Mouse (Mus musculus) embryonic facial prominence, embryonic 10.5 days (tissue): ENCODE results near the gene Impad1. TPM values are rescaled to one million over a fixed set of nuclear protein-coding genes. Genes with fewer than 3 reads are reported as not detected.

Experiments
- DNase-seq: peaks from one replicate; pipeline ENCODE4 v3.0.0-alpha.2; 2017; ENCODE audit warnings: low spot score
- H3K27ac ChIP-seq: fragments of 300-500 bp; sonication (generic); replicated peaks from 2 replicates; pipeline ENCODE4 v1.5.1; 2016; ENCODE audit warnings: mild to moderate bottlenecking
- H3K27me3 ChIP-seq: fragments of 300-500 bp; sonication (generic); replicated peaks from 2 replicates; pipeline ENCODE4 v1.6.1; 2016; ENCODE audit warnings: low read depth, mild to moderate bottlenecking; ENCODE audit not compliant: poor library complexity, severe bottlenecking
- H3K36me3 ChIP-seq: fragments of 300-500 bp; sonication (generic); replicated peaks from 2 replicates; pipeline ENCODE4 v1.6.1; 2016; ENCODE audit warnings: mild to moderate bottlenecking, moderate library complexity
- H3K4me1 ChIP-seq: fragments of 300-500 bp; sonication (generic); 2 replicates; pipeline ENCODE4 v1.6.1; 2016
- H3K4me3 ChIP-seq: fragments of 300-500 bp; sonication (generic); 2 replicates; pipeline ENCODE4 v1.5.1; 2016; ENCODE audit warnings: mild to moderate bottlenecking, moderate library complexity
- H3K9me3 ChIP-seq: fragments of 300-500 bp; sonication (generic); 2 replicates; pipeline ENCODE4 v1.6.1; 2016; ENCODE audit warnings: mild to moderate bottlenecking
- WGBS: fragments of 180-500 bp; shearing (Covaris S2); methylation state at CpG from one replicate; pipeline ENCODE4 v1.1.7; 2016; 5-methylcytosine and 5-hydroxymethylcytosine counted together
- polyA plus RNA-seq: library from polyadenylated mRNA; unstranded; fragments of >200 nt; fragmentation: Nextera tagmentation; extraction: Ambion mirVana; gene quantifications from 2 replicates; pipeline ENCODE4 v1.2.1, GENCODE M21; 2016

Gene Impad1
- polyA plus RNA-seq, 1 experiment from 2014 or later, result 34.5 TPM

- Histone ChIP-seq H3K4me1 (no peaks in the 10 kb centered on the region), H3K36me3 (peaks cover 70% of the 10 kb centered on the region)
- WGBS, result 79% methylated on average over 2 of the region's 2 CpGs
These were observed 21.5 kb downstream of the Impad1 start for GRCm38 (mm10) chr4:4771523-4772114.

GRCm38 (mm10) chr4:4765806-4766205 lies 27.3 kb downstream of the Impad1 start:
- H3K4me3 ChIP-seq, result no peak overlapping the region
- H3K9me3 ChIP-seq, result no peaks in the 10 kb centered on the region
- H3K27ac ChIP-seq, result no peak overlapping the region
- H3K36me3 ChIP-seq, result peaks cover 55% of the 10 kb centered on the region
- 92% methylated on average over 5 of the region's 5 CpGs for WGBS
- H3K27me3 ChIP-seq, result no peaks in the 10 kb centered on the region
- H3K4me1 ChIP-seq, result no peaks in the 10 kb centered on the region
- DNase-seq, result no peak

More at GRCm38 (mm10) chr4:4771523-4772114, 21.5 kb downstream of the Impad1 start:
- no peak for DNase-seq
- Histone ChIP-seq H3K27me3 (no peaks in the 10 kb centered on the region), H3K4me3 (no peak overlapping the region), H3K27ac (no peak overlapping the region), H3K9me3 (no peaks in the 10 kb centered on the region)

DNA sequence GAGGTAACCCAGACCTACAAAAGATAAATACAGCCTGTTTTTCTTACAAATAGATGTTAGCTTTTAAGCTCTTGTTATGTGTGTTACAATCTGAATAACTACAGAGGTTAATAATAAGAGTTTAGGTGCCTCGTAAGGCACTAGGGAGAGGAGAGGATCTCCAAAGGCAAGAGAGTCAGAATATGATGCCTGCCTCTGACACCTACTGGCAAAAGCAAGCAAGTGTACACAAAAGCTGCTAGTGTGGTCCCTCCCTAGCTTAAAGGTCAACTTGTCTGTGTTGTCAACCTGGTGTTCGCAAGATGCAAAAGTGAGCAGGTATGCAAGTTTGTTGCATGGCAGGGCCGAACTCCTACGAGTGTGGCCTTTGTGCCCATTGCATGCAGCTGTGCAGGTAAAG lies 34.8 kb downstream of the Impad1 start:
- 91% methylated on average over 4 of the region's 4 CpGs for WGBS
- H3K36me3 ChIP-seq, result peaks cover 3% of the 10 kb centered on the region; the same call in 1 of the 2 replicates
- no peak overlapping the region for H3K4me3 ChIP-seq
- no peaks in the 10 kb centered on the region for H3K9me3 ChIP-seq
- H3K4me1 ChIP-seq, result no peaks in the 10 kb centered on the region
- H3K27ac ChIP-seq, result no peak overlapping the region
- H3K27me3 ChIP-seq, result no peaks in the 10 kb centered on the region
- DNase-seq, result no peak

GRCm38 (mm10) chr4:4729427-4729826 lies 63.7 kb downstream of the Impad1 start:
- Histone ChIP-seq H3K27ac (no peak overlapping the region), H3K27me3 (no peaks in the 10 kb centered on the region), H3K36me3 (no peaks in the 10 kb centered on the region), H3K4me1 (no peaks in the 10 kb centered on the region), H3K9me3 (no peaks in the 10 kb centered on the region), H3K4me3 (no peak overlapping the region)
- no peak for DNase-seq
- 59% methylated on average over 3 of the region's 3 CpGs for WGBS

DNA sequence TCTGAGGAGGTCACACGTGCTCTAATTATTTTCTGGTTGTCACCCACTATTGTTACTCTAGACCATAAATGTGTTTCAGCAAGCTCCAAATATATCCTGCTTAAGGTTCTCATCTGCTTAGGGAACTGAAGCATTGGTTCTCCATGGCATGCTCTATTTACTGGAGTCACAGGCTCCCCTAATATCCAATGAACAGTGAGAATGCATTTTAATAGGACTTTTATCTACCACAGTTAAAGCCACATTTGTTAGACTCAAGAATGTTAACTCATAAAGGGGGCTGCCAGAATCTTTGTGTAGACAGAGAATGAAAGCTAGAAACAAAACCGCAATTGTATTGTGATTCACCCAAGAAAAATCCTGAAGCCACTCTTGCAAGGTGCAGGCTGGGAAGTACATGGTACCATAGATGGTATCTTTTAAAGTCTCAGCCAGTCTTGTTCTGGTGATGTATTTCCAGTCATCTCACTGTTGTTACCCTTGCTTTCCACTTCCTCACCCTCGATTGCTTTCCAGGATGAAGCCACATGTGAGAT lies 66.8 kb downstream of the Impad1 start:
- WGBS, result 85% methylated on average over 3 of the region's 3 CpGs
- H3K36me3 ChIP-seq, result no peaks in the 10 kb centered on the region
- H3K9me3 ChIP-seq, result no peaks in the 10 kb centered on the region
- no peak overlapping the region for H3K27ac ChIP-seq
- no peak overlapping the region for H3K4me3 ChIP-seq
- H3K27me3 ChIP-seq, result no peaks in the 10 kb centered on the region
- DNase-seq, result no peak
- H3K4me1 ChIP-seq, result no peaks in the 10 kb centered on the region

- no peaks in the 10 kb centered on the region for H3K36me3 ChIP-seq
- H3K27me3 ChIP-seq, result no peaks in the 10 kb centered on the region
- peak; percentile 14 for DNase-seq
- H3K4me1 ChIP-seq, result no peaks in the 10 kb centered on the region
- no peak overlapping the region for H3K27ac ChIP-seq
- 58% methylated on average over 8 of the region's 8 CpGs for WGBS
- H3K4me3 ChIP-seq, result no peak overlapping the region
- H3K9me3 ChIP-seq, result no peaks in the 10 kb centered on the region
These were observed 69.3 kb downstream of the Impad1 start for GRCm38 (mm10) chr4:4723821-4724220.

DNA sequence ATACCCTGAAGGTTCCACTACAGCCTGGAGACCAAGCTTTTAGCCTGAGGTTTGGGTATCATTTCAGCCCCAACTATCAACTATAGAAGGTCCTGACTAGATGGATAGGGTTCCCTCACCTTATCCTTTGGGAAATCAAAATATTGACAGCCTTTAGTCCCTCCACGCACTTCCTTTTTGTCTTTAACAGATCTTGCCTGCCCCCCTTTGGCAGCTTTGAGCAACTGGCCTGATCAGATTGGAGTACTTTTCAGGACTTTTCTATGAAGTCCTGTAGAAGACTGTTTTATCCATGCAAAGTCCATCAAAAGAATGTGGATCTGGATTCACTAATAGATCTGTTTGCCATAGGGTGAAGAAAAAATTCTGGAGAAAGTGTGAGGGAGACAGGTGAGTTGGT lies 71.1 kb downstream of the Impad1 start:
- no peaks in the 10 kb centered on the region for H3K27me3 ChIP-seq
- H3K4me3 ChIP-seq, result no peak overlapping the region
- no peak overlapping the region for H3K27ac ChIP-seq
- no peaks in the 10 kb centered on the region for H3K9me3 ChIP-seq
- 37% methylated on average over 1 of the region's 1 CpGs for WGBS
- no peaks in the 10 kb centered on the region for H3K36me3 ChIP-seq
- H3K4me1 ChIP-seq, result no peaks in the 10 kb centered on the region
- no peak for DNase-seq

- H3K36me3 ChIP-seq, result no peaks in the 10 kb centered on the region
- WGBS, result 68% methylated on average over 4 of the region's 4 CpGs
- DNase-seq, result no peak
- no peak overlapping the region for H3K4me3 ChIP-seq
- no peaks in the 10 kb centered on the region for H3K27me3 ChIP-seq
- no peak overlapping the region for H3K27ac ChIP-seq
- H3K9me3 ChIP-seq, result no peaks in the 10 kb centered on the region
- no peaks in the 10 kb centered on the region for H3K4me1 ChIP-seq
These were observed 75.3 kb downstream of the Impad1 start for GRCm38 (mm10) chr4:4717763-4718347.
